Mouse (Mus musculus) lung, adult 2 months (tissue): ENCODE measurements around the gene Rinl.

ENCODE experiments used
- CTCF ChIP-seq: fragments of 200-500 bp; IDR thresholded peaks from 2 replicates; pipeline ENCODE4 v1.5.1; 2011; ENCODE audit warnings: mild to moderate bottlenecking, low read length, control low read depth; ENCODE audit not compliant: insufficient read depth
- POLR2A ChIP-seq: fragments of 200-500 bp; IDR thresholded peaks from 2 replicates; pipeline ENCODE4 v1.6.1; 2011; ENCODE audit warnings: low read depth, mild to moderate bottlenecking, control low read depth, low read length, borderline replicate concordance; ENCODE audit errors: extremely low read depth

- no peak for TF ChIP-seq POLR2A
- TF ChIP-seq CTCF: no peak
These were observed 23.0 kb downstream of the Rinl start for GRCm38 (mm10) chr7:28811640-28812275.
